Mouse (Mus musculus): ENCODE data around the gene Urm1. TPM values are rescaled to one million over a fixed set of nuclear protein-coding genes. Genes with fewer than 3 reads are reported as not detected.
A peak's percentile ranks its signal among the peaks of the same experiment; 100 is the strongest.
"Not testable (repeated sequence)": the region's sequence is repeated elsewhere in the genome, so short reads cannot be mapped to it uniquely, and the experiment has no call there.

Urm1 gene
- total RNA-seq, 2 experiments from 2014 or later = 41.8 to 52.5 TPM

DNA sequence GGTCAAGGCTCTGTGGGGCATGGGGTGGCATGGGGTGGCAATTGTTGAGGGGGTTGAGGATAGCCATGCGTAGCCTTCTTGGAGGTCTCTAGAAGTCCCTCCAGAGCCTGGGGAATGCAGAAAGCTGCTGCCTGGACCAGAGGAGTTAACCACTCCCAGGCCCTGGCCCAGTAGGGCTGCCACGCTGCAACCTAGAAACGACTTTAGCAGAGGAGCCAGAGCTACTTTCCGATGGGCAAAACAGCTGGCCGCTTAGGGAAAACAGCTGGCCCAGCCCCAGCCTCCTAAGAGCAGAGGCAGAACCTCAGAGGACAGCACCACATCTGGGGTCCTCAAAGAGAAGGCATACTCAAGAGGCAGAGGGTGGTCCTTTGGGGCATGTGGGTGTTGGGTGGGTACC is 38.1 kb downstream of the Urm1 start:
- DNase-seq (ENCODE audit: low spot score in 2 of 2) = peak in 1 of 2 experiments; percentile 40

DNA sequence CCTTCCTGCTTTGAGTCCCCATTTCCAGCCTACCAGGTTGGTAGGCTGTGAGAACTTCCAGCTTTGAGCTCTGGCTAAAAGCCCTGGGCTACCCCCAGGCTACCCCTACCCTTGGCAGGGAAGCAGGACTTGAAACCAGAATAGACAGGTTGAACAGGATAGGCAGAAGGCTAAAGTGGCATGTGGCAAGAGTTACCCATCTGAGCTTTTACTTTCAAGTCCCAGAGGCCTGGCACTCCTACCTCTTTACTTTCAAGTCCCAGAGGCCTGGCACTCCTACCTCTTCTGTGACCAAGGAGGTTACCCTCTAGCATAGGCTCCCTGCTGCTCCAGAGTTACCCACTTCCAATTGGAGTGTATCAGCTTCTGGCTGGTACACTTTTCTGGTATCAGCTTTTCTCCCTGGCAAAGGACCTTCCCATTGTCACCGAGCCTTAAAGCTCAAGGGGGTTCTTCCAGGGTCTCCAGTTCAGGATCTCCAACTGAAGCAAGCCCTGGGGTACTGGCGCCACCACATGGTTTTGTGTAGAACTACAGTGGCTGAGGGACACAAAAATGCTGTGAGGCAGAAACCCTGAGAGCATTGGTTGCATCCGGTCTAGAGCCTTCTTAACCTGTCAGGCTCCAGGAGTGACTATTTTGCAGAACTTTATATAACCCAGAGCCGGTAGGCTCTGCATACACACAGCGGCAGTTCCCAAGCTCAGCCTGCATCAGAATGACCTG is 39.0 kb downstream of the Urm1 start:
- peak in 1 of 2 experiments; percentile 38 for DNase-seq (ENCODE audit: low spot score in 2 of 2)

DNA sequence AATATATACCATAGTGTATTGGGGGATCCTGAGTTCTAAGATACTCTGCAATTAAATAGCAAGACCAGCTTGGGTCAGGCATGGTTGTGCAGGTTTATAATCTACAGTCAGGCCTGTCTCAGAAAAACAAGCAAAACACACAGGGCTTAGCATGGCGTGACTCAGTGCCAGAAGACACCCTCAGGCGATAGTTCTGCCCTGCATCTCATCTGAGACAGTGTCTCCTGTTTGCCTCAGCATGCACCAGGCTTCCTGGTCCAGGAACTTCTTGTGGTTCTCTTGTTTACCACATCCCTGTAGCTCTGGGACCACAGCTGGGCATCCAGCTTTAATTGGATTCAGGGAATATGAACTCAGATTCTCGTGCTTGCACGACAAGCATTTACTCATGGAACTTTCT is 45.2 kb downstream of the Urm1 start:
- no peak for DNase-seq (ENCODE audit: low spot score in 2 of 2)

DNA sequence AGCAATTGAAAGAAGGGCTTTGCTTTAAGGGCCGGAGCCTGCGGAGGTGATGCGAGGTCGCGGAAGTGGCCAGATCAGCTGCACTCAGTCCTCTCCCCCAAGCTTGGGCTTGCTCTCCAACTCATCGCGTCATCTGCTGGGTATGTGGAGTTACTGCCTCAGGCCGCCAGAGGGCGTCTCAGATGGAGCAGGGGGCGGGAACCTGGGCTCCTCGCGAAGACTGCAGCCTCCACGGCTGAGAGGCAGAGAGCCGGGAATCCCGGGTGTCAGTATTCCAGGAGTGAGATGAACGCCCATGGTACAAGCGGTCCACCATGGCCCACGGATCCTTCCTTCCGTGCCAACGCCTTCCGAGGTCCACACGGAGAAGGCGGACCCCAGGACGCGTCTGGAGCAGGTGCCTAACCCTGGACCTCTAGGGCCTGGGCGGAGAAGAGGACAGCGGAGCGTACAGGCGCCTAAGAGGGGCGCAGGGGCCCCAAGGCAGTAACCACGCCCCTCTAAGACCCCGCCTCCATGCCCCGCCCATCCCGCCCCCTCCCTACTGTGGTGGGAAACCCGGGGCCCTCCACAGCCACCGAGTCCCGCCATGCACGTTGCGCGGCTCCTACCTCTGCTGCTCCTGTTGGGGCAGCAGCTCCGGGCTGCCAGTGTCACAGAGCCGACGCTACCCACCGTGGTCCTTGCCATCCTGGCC is 49.2 kb downstream of the Urm1 start, which contains the start of gene Cercam:
Cercam (plus strand) TSS at position 216 of the 697 bp plus-strand sequence.
- peak; percentile 78 to 87 for DNase-seq (ENCODE audit: low spot score in 2 of 2)

DNA sequence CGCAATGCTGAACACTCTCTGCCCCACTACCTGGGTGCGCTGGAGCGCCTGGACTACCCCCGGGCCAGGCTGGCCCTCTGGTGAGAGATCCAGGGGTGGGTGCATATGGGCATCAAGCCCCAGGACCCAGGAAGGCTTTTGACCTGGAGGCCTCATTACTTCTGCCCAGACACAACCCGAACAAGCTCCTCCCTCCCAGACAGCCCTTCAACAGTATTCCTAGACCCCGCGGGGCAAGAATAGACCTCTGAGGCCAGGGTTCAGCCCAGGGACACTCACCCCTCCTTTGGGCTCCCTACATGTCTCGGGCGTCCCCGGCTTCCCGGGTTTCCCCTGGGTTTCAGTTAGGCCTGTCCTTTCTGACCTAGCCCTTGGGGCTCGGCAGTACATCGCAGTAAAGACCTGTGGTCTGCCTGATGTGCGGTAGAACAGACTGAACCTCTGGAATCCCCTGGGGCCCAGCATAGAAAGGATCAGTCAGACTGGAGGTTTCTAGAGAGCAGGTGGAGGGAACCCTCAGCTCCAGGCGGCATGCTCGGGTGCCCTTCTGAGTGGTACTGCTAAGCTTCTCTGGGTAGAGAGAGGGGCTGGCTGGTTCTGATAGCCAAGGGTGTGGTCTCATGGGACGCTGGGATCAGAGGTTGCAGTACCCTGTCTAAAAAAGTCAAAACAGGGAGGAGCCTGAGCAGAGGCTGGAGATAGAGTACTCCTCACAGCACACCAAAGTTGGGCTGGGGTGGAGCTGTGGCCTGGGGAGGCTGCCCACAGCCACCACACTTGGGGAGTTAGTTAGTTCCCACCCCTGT is 50.0 kb downstream of the Urm1 start:
- peak in 1 of 2 experiments; percentile 37 for DNase-seq (ENCODE audit: low spot score in 2 of 2)

DNA sequence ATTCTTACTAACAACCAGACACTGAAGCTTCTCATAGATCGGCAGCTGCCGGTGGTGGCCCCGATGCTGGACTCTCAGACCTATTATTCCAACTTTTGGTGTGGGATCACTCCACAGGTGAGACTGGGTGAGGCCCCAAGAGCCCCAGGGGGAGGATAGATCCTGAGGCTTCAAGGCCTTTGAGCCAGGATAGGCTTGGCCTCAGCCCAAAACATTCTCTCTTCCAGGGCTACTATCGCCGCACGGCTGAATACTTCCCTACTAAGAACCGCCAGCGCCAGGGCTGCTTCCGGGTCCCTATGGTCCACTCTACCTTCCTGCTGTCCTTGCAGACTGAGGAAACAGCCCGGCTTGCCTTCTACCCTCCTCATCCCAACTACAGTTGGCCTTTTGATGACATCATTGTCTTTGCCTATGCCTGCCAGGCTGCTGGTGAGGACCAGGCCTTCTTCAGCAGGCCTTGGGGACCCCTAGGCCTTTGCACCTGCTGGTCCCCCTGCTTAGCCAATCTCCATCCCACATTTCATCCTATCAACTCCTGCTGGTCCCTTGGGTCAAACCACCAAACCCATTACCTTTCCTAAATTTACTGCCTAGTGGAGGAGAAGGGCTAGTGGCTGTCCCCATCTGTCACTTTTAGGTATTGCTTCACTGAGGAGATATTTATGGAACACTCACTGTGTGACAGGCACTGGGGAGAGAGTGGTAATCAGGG is 52.9 kb downstream of the Urm1 start:
- DNase-seq (ENCODE audit: low spot score in 2 of 2) = no peak

DNA sequence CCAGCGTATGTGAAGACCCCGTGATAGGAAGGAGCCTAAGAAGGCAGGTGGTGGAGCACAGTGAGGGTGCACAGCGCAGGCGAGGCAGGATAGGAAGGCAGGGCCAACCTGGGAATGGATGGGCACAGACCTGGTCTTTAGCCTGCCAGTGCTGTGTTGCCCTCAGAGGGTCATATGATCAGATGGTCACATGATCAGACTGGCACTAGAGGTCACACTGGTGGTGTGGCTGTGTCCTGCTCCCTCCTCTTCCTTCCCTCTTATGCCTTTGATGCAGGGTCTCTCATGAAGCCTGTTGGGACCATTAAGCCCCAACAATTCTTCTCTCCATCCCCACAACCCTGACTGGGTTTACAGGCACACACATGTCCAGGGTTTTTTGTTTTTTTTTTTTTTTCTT is 53.9 kb downstream of the Urm1 start:
- DNase-seq (ENCODE audit: low spot score in 2 of 2) = no peak

DNA sequence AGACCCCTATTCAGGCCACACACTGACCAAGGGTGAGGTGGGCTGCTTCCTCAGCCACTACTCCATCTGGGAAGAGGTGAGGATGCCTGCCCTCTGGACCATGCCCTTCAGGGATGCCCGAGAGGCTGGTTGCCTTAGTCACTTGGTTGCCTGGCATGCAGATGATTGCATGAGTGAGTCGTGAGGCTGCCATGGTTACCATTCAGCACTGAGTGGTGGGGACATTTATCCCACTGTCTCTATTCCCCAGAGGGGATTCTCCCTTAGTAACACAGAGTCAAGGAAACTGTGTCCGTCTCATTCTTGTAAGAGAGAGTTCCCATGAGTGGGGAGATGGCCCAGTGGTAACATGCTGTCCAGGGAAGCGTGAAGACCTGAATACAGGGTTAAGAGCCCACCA is 58.2 kb downstream of the Urm1 start:
- DNase-seq (ENCODE audit: low spot score in 2 of 2) = no peak

DNA sequence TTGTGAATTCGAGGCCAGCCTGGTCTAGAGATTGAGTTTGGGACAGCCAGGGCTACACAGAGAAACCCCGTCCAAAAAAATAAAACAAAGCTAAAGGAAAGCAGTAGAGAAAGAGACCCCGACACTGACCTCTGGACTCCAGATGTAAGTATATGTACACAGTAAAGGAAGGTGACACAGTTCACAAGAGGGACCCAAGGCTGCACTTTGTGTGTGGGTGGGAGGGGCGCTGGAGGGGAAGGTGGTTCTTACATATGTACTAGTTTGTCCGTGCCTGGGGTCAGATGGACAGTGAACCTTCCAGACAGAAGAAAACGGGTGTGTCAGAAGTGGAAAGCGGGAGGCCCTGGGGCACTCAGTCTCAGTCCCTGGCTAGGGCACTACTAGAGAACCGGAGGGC is 59.3 kb downstream of the Urm1 start:
- DNase-seq (ENCODE audit: low spot score in 2 of 2) = no peak

DNA sequence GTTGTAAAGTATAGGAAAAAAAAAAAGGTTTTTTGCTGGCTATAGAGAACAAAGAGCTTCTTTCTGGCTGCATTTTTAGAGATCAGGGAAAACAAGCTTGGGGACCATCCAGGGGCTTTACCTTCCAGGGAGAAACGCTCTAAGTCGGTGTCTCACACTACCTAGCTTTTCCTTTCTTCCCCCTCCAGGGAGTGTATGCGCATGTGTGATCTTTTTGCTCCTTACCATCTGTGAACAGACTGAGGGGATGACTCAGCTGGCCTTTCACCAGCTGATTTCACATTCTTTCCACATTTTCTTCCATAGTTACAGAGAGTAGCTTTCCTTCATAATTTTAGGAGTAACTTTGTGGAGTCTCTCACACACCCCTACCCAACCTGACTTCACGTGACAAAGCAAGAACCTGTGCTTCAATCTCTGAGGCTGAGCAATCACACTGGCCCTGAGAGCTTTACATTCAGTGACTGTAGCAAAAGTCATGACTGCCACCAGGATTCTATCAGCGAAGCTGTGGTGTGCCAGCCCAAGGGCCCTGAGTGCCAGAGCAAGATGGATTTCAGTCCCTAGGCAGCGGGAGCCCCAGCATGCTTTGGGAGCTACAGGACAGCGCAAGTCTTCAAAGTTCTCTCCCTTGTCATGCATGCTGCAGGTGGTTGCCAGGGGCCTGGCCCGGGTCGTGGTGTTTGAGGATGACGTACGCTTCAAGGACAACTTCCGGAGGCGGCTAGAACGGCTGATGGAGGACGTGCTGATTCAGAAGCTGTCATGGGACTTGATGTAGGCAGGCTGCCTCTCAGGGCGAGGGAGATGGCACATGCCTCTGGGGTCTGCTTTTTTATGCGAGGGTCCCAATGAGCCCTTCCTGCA is 60.3 kb downstream of the Urm1 start:
- DNase-seq (ENCODE audit: low spot score in 2 of 2) = no peak

DNA sequence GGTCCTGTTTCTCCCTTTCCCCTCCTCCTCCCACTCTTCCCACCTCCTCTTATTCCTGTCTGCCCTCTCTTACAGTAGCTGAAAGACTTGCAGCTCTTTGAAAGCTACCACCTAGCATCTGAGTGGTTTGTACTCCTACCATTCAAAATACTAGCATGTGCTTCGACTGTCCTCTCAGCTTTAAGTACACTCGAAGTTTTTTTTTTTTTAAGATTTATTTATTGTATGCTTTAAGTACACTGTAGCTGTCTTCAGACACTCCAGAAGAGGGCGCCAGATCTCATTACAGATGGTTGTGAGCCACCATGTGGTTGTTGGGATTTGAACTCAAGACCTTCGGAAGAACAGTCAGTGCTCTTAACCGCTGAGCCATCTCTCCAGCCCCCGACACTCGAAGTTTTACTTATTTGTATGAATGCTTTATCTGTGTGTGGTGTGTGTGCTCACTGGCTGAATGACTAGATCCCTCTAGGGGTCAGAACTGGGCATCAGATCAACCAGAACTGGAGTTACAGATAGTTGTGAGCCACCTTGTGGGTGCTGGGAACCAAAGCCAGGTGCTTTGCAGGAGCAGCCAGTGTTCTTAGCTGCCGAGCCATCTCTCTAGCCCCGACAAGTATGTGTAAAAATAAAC is 66.9 kb downstream of the Urm1 start:
- not testable (repeated sequence) for DNase-seq (ENCODE audit: low spot score in 2 of 2)

DNA sequence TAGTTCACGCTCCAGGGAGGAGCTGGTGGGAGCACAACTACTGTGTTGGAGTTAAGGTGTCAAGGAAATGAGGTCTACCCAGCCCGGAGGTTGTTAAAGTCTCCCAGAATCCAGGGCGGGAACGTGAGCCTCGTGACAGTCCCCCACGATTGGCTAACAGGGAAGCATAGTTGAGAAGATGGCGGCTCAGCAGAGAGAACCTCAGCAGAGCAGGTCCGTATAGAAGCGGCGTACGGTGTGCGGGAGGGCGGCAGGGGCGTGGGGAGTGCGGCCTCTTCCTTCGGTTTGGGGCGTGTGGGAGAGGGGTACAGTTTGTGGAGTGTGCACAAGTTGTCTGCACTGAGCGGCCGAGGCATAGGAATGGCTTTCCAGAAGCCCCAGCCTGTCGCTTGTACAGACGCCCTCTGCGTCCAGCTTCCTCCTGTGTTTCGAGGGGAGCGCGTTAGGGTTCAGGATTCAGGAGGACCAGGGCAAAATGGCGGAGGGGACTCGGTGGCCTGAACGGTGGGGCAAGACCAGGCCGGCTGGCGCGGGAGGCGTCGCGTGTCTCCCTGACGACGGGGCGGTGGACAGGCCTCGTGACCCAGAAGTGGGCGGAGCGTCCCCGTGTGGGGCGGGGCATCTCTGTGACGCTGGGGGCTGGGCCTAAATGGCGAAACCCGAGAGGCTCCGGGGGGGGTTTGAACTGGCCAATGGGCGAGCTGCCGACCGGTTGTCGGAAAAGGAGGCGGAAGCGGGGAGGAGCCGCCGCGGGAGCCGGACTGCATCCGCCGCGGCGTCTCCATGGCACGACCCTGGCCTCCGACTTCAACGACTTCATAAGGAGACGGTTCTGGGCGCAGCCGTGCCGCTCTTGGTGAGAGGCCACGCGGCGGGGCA is 69.4 kb downstream of the Urm1 start, which contains the start of gene Odf2:
Odf2 (plus strand) TSS at position 156 of the 879 bp plus-strand sequence.
- peak; percentile 100 for DNase-seq (ENCODE audit: low spot score in 2 of 2)

DNA sequence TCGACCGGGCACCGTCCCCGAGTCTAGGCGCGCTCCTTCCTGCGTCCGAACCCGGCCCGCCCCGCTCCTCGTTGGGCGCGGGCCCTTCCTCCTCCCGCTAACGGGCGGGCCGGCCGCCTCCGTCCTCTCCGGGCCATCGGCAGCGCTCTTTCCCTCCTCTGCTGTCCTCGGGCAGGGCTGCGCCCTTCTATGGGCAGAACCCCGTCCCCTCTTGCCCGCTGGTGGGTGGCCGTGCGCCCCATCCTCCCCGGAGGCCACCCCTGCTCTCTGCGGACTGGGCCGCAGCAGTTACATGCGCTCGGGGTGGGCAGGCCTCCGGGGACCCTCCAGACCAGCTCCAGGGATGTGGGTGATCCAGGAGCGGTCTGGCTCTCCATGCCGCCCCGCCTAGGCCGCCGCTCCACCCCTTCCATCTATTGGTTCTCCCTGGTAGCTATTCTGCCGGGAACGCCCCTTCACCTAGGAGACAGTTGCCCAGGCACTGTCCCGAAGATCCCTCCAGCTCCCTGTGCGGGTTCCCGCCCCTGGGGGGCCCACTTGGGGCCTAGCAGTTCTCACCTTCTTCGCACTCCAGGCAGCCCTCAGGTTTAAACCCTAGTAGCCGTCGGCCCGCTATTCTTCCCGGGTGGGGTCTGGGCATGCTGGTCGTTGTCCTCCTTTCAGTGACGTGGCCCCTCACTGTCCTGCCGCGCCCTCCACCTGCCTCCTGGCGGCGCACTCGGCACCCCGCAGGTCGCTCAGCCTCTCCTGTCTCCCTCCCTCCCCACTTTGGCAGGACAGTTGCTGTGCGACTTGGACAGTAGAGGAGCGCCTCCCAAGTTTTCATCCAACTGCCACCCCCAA is 70.3 kb downstream of the Urm1 start:
- DNase-seq (ENCODE audit: low spot score in 2 of 2) = peak; percentile 61 to 85

DNA sequence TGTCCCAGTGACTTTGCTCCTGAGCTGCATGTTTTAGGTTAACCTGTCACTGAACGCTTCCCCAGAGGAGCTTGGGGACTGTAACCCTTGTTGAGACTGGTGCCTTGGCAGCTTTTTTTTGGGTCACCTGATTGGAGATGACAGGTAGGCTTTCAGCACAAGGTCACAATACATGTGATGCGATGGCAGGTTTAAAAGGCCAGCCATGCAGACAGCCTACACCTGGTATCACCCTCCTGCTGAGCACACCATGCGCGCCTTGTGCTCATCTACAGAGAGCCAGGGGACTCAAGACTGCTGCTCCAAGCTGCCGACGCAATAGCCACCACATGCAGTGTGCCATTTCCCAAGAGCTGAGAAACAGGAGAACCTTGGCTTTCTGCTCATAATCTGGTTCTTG is 71.9 kb downstream of the Urm1 start:
- DNase-seq (ENCODE audit: low spot score in 2 of 2) = no peak
